Mouse (Mus musculus) thymus, postnatal 0 days (tissue): ENCODE data around the gene Gm49325. TPM values are rescaled to one million over a fixed set of nuclear protein-coding genes. Genes with fewer than 3 reads are reported as not detected.
"Not testable (repeated sequence)": the region's sequence is repeated elsewhere in the genome, so short reads cannot be mapped to it uniquely, and the experiment has no call there.

Experiments used
- DNase-seq: peaks from one replicate; pipeline ENCODE4 v3.0.0-alpha.2; 2015; ENCODE audit warnings: low spot score
- microRNA counts: library from miRNA; unstranded; fragments of <30 nt; microRNA quantifications from one replicate; lab custom pipeline; 2015
- microRNA-seq: library from miRNA; unstranded; fragments of <30 nt; microRNA quantifications from one replicate; pipeline ENCODE4, GENCODE M21; 2016; ENCODE audit warnings: borderline number of aligned reads
- polyA plus RNA-seq: library from polyadenylated mRNA; unstranded; fragments of >200 nt; fragmentation: Nextera tagmentation; extraction: Ambion mirVana; gene quantifications from 2 replicates; pipeline ENCODE4 v1.2.1, GENCODE M21; 2015

Gm49325 gene
- polyA plus RNA-seq, 1 experiment from 2014 or later: 23.4 TPM

GRCm38 (mm10) chr10:77677562-77677961 is 71.6 kb downstream of the Gm49325 start:
- no peak for DNase-seq

- no peak for DNase-seq
Measured at GRCm38 (mm10) chr10:77682994-77683393, 77.0 kb downstream of the Gm49325 start.

GRCm38 (mm10) chr10:77684181-77684580 is 78.2 kb downstream of the Gm49325 start:
- no peak for DNase-seq

GRCm38 (mm10) chr10:77685895-77686664 is 80.1 kb downstream of the Gm49325 start, which contains the start of gene Tspear:
Gene Tspear (plus strand): TSS chr10:77686569.
- DNase-seq: no peak

GRCm38 (mm10) chr10:77687021-77687420 is 81.0 kb downstream of the Gm49325 start:
- no peak for DNase-seq

GRCm38 (mm10) chr10:77690356-77690807 is 84.4 kb downstream of the Gm49325 start, which contains the start of gene Gm19402:
Gene Gm19402 (minus strand): TSS chr10:77690757.
- DNase-seq: not testable (repeated sequence)

MicroRNAs encoded within 50 kb of the gene (microRNA counts, 519-probe panel; counts per million panel counts)
- microRNA mmu-miR-1930 (lab: Ali Mortazavi, UCI): 473 counts per million, percentile 71 among the panel's probes with 10 or more counts

Small RNAs within 50 kb of the gene (microRNA-seq; reads per million reads assigned to microRNA genes)
- 20.8 reads per million, percentile 26 among the genes with 10 or more reads in this experiment for gene Mir1930

Other genes starting within 250 kb of the Gm49325 start
- gene Adarb1, start 187.9 kb upstream of the Gm49325 start, polyA plus RNA-seq: 1.3 and 1.8 TPM in 2 replicates
- 47.5 and 51.5 TPM in 2 replicates for gene Fam207a, start 90.4 kb upstream of the Gm49325 start, polyA plus RNA-seq
- gene Itgb2, start 75.9 kb upstream of the Gm49325 start, polyA plus RNA-seq: 121 and 126 TPM in 2 replicates
- 79.8 and 85.6 TPM in 2 replicates for gene Pttg1ip, start 24.5 kb upstream of the Gm49325 start, polyA plus RNA-seq
- 251 and 259 TPM in 2 replicates for gene Sumo3, start 100 bp upstream of the Gm49325 start, polyA plus RNA-seq
- 67.9 and 69.8 TPM in 2 replicates for gene Ube2g2, start 16.1 kb downstream of the Gm49325 start, polyA plus RNA-seq
- gene Tspear, start 80.4 kb downstream of the Gm49325 start, polyA plus RNA-seq: 0.77 and 0.84 TPM in 2 replicates
- gene Gm19402, start 84.6 kb downstream of the Gm49325 start, polyA plus RNA-seq: not detected in 2 replicates
- gene Gm9508, start 91.0 kb downstream of the Gm49325 start, polyA plus RNA-seq: not detected in 2 replicates
- gene Gm10272, start 100.4 kb downstream of the Gm49325 start, polyA plus RNA-seq: not detected in 2 replicates
- gene Gm10024, start 105.3 kb downstream of the Gm49325 start, polyA plus RNA-seq: not detected in 2 replicates
- gene Gm10142, start 109.6 kb downstream of the Gm49325 start, polyA plus RNA-seq: not detected in 2 replicates
- gene Krtap12-1, start 114.4 kb downstream of the Gm49325 start, polyA plus RNA-seq: not detected in 2 replicates
- not detected in 2 replicates for gene Gm10100, start 120.3 kb downstream of the Gm49325 start, polyA plus RNA-seq
- not detected in 2 replicates for gene Gm18596, start 136.4 kb downstream of the Gm49325 start, polyA plus RNA-seq
- not detected in 2 replicates for gene Gm9736, start 145.2 kb downstream of the Gm49325 start, polyA plus RNA-seq
- gene Gm3233, start 153.5 kb downstream of the Gm49325 start, polyA plus RNA-seq: not detected in 2 replicates
- not detected in 2 replicates for gene Gm3238, start 165.1 kb downstream of the Gm49325 start, polyA plus RNA-seq
- gene Gm7138, start 170.7 kb downstream of the Gm49325 start, polyA plus RNA-seq: not detected in 2 replicates
- not detected in 2 replicates for gene Gm3250, start 176.3 kb downstream of the Gm49325 start, polyA plus RNA-seq
- gene Gm7137, start 182.0 kb downstream of the Gm49325 start, polyA plus RNA-seq: not detected in 2 replicates
- not detected in 2 replicates for gene Gm9639, start 188.9 kb downstream of the Gm49325 start, polyA plus RNA-seq
- gene Gm19668, start 192.9 kb downstream of the Gm49325 start, polyA plus RNA-seq: not detected in 2 replicates
- gene Gm9507, start 205.6 kb downstream of the Gm49325 start, polyA plus RNA-seq: not detected in 2 replicates
- not detected in 2 replicates for gene Gm2696, start 208.5 kb downstream of the Gm49325 start, polyA plus RNA-seq
- not detected in 2 replicates for gene Krtap10-4, start 220.9 kb downstream of the Gm49325 start, polyA plus RNA-seq
- gene Krtap10-10, start 229.8 kb downstream of the Gm49325 start, polyA plus RNA-seq: not detected in 2 replicates
- not detected in 2 replicates for gene Gm36176, start 240.6 kb downstream of the Gm49325 start, polyA plus RNA-seq
- gene Gm10318, start 246.7 kb downstream of the Gm49325 start, polyA plus RNA-seq: not detected in 2 replicates